Mouse (Mus musculus) left cerebral cortex, postnatal 10 days (tissue): ENCODE data around the gene Agtr1a. TPM values are rescaled to one million over a fixed set of nuclear protein-coding genes. Genes with fewer than 3 reads are reported as not detected.

ENCODE experiments used
- DNase-seq, 2 experiments: peaks; one replicate each; pipeline ENCODE4 v3.0.0; 2021 to 2022; ENCODE audit warnings: low spot score in 2 of 2, mixed read lengths in 1 of 2; ENCODE audit errors: extremely low spot score in 1 of 2
- intact Hi-C: fragments of 180-260 bp; cut with DNase I; formaldehyde crosslinking; loops from one replicate; pipeline ENCODE4 v1.15.1; 2025
- total RNA-seq, 2 experiments: library from RNA; stranded (reverse); gene quantifications; 2 replicates each; pipeline ENCODE4 v1.2.3; 2021

The Agtr1a gene
- total RNA-seq, 2 experiments from 2014 or later: 1.0 to 1.4 TPM

DNA sequence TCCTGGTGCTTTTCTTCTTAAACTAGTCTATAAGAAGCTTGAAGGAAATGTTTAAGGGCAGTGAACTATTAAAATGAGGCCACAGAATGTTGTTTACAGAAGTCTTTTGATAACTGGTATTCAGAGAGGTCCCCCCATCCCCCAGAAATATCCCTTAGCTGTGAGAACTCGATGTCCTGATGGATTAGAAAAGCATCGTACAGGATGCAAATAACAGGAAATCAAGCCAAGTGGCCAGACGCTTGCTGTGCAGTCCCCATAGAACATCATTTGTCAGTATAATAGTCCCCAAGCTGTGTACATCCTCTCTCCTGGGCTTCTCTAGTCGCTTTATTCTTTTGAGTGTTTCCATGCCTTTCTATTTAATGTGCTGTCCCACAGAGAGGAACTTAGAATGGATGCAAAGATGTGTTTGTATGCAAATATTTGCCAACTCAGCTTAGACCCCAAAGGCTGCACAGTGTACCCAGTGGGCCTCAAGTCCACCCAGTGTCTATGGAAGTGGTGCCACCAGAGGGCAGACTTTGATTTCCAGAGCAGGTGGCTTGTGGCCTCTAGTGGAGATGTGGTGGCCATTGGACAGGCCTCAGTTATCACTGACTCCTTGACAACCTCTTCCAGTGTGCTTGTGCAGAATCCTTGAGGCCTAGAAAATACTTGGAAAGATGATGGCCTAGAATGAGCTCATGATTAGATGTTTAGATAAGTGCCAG, 22.4 kb downstream of the Agtr1a start:
- intact Hi-C loops: no loop called here
- no peak for DNase-seq

DNA sequence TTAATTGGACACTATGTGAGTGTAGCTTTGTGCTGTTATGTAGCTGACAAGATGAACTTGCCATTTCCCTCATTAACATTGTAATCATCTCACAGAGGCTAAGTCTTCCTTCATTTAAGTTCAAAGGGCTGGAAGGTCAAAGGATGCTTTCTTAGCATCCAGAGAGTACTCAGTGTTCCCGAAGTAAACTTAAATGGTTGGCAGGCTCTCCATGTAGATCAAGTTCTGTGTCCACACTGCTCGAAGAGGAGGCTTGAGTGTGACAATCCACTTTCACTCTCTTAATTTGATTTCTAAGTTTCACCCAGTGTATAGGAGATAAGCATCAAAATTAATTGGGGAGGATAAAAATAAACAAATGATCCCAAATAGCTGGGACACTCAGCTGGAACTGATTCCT, 23.6 kb downstream of the Agtr1a start:
- no peak for DNase-seq
- intact Hi-C loops: no loop called here

DNA sequence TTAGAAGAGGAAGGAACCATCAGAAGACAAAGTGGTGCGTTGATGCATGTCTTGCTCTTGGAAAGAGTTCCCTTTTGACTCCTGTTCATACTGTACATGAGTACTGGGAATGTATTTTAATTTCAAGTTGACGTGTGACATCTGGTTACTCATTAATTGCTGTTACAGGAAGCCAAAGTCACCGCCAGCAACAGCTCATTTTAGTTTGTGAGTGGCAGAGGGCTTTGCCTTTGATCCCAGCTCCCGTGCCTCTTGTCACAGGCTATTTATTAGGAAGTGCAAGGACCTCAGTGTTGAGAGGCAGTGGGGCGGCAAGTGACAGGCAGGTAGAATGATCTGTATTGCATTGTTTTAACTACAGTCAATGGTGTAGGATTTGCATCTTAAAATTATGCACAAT, 24.8 kb downstream of the Agtr1a start:
- DNase-seq: no peak
- intact Hi-C loops: no loop called here

DNA sequence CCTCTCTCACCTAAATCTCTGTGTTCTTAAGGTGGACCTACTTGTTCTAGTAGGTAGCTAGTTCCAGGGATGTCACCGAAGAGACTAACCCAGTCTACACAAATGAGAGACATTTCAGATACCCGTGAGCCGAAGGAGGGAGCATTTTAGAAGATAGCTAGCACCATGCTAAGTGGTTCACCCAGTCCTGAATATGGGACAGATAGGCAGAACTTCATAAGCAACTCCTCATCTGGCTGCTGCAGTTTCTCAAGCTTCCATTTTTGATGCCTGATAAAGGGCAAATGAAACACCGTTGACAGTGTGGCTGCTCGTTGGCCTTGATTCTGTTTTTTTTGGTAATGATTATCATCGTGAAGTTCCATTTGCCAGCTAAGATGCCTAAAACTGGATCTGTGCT, 25.8 kb downstream of the Agtr1a start:
- DNase-seq: no peak
- intact Hi-C loops: no loop called here

DNA sequence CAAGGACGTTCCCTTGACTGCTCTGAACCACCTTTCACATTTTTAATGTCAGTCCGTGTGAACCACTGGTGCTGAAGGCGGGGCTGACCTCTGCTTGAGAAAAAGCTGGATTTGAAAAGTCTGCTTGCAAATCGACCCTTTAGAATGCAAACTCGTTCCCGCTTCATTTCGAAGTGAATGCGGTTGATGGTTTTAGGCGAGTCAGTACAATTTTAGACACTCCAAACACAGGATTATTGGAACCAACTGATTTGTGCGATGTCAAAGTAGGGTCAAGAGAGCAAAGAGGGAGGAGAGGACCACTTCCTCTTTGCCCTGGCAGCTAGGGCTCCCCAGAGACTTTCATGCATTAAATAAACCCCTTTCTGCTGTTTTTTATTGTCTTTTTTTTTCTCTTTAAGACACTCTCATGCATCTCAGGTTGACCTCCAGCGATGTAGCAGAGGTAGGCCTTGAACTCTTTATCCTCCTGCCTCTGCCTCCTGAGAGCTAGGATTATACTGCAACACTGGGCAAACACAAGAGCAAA, 27.9 kb downstream of the Agtr1a start:
- intact Hi-C loops: no loop called here
- DNase-seq: no peak

DNA sequence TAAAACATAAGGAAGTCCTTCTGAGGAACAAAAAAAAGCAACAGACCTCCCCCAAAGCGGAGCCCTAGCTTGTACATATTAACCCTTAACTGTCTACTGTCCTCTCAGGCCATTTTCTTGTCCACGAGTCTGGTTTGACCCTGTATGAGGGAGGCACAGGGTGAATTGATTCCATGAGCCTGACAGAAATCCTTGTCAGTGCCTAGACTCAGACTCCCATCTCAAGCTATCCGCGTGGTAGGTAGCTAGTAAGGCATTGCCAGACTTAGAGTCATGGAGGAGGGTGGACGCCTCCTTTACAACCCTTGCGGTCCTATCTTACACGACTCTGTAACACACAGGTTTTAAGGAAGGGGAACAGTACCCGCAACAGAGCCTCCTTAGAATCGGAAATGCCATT, 28.5 kb downstream of the Agtr1a start:
- intact Hi-C loops: no loop called here
- DNase-seq: no peak

DNA sequence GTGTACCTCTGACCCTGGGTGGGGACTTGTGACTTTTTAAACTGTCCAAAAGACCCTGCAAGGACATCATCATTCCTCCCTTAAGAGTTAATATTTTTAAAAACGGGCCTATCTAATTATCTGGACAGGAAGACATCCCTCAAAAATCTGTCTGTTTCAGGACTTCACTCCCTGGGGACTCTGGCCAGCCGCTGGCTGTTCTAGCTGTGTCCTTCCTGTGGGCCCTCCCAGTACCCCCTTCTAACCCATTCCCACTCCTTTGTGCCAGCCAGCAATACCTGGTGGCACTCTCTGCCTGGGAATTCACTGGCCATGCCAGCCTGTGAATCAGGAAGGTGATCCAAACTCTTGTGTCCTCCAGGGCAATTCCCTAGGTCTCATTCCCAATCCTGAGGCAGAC, 29.1 kb downstream of the Agtr1a start:
- intact Hi-C loops: no loop called here
- DNase-seq: no peak

DNA sequence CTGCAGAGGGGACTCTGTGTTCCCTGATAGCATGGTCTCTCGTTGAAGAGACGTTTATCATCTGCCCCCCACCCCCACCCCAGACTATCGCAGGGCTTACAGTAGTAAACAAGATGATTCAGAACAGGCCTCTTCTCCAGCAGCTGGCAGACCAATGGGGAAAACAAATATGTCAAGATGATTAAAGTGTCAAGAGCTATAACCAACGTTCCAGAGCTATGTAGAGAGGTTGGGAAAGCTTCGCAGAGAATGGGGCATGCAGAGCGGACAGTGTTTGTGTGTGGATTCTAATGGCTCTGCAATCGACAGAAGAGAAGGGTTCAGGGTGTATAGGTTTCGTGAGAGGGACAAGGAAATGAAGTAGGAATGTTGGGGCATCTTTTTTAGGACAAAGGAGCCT, 31.9 kb downstream of the Agtr1a start:
- intact Hi-C loops: no loop called here
- no peak for DNase-seq

DNA sequence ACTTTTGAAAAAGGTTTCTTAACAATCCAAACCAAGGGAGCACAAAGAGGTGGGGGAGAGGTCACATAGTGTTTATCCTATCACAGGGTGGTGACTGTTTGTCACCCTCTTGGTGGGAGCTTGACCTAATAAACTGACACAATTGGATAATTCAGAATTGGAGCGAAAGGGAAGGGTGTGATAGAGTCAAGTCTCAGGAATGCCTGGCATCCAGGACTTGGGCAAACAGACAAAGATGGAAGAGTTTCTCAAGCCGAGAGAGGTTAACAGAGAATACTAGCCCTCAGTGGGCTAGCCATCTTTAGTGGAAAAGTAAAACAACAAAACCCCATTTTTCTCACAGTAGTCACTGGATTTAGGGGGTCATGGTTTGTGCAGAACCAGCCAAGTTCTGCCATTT, 32.5 kb downstream of the Agtr1a start:
- no peak for DNase-seq
- intact Hi-C loops: no loop called here

DNA sequence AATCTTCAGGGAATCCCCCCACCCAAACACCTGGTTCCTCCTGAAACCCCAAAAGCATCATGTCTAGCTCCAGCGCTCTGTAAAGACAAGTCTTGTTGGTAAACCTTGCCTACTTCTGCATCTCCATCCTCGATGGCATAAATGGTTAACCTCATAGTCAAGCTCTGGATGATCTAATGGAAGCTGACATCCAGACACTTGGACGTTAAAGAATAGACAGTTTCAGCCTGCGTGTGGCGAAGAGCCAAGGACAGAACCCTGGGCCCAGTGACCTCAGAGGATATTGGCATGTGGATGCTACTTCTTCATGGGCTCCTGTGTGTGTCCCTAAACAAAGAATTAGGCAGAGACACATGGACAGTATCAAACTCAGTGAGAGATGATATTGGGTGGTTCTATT, 42.6 kb downstream of the Agtr1a start:
- no peak for DNase-seq
- intact Hi-C loops: no loop called here

DNA sequence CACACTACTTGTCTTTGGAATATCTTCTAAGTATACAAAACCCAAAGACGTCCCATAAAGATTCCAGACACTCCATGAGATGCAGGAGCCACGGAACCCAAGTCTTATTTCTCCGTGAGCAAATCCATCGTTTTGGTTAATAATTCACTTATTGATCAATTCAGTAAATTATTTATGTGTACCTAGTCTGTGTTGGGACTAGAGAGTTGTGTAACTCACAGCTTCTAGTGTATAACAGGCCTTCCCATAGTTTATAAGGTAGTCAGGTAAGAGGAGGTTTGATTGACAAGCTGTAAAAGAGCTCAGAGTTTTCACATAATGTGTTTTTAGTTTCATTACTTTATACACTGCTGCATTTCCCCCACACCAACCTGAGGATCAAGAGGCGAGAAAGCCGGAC, 48.9 kb downstream of the Agtr1a start:
- intact Hi-C loops: no loop called here

DNA sequence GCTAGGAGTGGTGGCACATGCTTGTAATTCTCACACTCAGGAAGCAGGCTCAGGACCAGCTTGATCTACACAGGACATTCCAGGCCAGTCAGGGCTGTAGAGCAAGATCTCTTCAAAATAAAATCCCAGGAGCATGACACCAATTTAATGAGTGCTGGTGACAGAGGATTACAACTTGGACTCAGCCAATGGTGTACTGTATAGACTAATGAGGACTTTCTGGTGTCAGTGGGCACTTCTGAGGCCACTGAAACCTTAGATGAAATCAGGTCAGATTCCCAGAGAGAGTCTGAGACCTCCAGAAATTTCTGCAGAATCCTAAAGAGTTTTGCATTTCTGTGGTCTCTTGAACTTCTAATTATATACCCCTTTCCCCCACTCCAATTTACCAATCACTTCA, 57.9 kb downstream of the Agtr1a start:
- DNase-seq: no peak
- intact Hi-C loops: no loop called here

More for the DNA sequence above, 48.9 kb downstream of the Agtr1a start:
- no peak for DNase-seq

DNA sequence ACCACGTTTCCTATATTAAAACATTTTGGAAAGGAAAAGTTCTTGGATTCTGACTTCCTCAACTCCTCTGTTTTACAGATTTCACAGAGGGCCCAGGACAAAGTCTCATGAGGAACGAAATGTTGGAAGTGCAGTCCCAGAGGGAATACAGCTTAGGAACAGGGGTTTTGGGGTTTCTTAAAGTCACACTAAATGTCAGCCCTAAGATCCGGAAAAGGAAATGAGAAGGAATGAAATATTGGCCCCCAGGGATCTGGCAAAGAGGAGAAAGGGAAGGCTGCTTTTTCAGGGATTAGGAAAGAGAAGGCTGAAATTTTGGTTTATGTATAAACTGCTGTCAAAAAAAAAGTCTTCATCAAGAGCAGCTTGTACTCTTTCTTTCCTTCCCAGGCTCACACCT, 60.2 kb downstream of the Agtr1a start:
- no peak for DNase-seq
- intact Hi-C loops: no loop called here

DNA sequence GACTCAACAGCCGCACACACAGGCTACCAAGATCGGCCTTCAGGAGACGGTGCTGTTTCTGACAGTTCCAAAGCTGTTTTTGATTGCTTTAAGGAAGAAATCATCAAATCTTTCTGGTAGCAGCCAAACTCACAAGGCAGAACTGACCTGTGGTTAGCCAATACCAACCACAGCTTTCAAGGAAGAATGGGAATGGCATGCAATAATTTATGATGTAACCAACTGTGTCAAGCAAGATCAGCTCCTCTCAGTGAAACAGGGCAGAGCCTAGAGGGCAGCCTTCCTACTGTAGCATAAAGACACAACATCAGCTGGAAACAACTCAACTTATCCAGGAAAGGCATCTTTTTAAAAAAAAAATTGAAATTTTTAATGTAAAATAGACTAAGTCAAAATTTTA, 62.6 kb downstream of the Agtr1a start:
- intact Hi-C loops: loop anchor here (2.0 kb wide), 1 partner anchor 26 kb away; no protein-coding TSS in a partner anchor
- no peak for DNase-seq

DNA sequence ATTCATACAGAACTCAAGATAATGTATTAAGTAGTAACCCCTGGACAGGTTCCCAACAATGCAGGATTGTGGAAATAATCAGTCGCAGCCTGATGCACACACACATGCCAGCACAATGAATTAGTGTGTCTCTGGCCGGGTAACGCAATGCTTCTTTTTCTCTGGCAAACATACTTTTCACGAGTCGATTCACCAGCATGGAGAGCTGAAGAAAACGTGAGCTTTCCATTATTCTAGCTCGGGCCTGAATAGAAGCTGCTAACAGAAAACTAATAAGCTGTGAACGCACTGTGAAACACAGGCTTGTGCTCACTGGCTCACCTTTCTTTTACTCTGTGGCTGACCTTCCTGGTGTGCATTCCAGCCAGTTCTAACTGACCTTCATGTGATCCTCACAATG, 64.4 kb downstream of the Agtr1a start:
- DNase-seq: no peak
- intact Hi-C loops: no loop called here

DNA sequence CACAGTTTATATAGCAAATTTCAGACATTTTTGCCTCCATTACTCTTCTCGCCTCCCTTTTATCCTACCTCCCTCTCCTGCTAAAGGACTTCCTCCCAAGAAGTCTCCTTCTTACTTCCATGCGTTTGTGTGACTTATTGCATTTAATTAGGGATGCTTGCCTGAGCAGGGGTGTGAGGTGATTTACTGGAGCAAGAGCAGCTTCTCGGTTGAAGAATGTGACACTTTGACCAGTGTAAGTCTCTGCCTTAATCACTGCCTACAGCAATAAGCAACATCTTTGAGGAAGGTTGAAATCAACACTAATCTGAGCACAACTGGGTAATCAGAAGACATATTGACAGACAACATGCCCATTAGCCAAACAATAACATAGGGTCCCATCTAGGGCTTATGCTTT, 67.6 kb downstream of the Agtr1a start:
- no peak for DNase-seq
- intact Hi-C loops: no loop called here

DNA sequence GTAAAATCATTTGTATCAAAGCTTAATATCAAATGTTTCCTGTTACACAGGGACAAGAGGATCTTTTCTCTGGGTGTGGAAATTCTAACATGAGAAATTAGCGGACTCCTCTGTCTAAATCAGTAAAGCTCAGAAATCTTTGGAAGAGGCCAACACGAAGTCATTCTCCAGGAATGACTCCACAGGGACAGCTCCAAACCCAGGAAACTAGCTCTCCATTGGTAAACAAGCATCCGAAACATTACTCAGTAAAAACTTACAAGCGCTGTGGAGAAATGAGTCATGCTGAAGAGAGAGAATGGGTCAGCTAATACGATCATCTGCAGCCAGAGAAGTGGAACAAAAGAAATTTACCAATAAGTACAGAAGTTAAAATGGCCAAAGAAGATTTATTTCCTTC, 82.4 kb downstream of the Agtr1a start:
- intact Hi-C loops: no loop called here
- DNase-seq: no peak

DNA sequence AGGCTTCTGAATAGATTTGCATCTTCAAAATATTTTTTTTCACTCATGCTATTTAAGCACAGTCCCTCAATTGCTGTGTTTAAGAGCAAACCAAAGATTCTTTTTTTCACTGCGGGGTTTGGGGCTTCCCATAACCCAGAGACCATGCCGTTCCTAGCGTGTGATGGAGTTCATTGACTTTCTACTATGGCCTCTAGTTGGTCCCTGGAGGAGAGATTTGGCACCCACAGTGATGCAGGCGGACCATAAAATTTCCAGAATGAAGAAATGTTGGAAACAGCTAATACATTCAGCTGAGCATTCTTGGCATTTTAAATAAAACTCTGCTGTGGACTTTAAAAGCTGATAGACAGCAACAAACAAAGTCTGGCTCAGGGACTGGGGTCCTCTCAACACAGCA, 90.8 kb downstream of the Agtr1a start:
- DNase-seq: no peak
- intact Hi-C loops: no loop called here

DNA sequence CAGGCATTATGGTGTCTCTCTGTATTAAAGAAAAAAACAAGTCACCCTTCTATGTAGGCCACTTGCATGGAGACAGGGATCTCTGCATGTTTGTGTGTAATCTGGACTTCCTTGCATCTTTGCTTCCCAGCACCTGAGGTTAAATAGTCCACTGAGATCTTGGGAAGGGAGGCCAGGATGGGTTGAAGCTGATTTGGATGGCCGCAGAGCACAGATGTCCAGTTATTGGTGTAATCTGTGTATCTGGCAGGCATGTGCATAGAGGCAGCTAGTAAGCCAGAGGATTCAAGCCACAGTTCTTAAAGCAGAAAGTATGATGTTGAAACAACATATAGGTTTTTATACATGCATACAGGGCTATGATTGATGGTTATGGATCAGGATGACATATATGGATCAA, 91.2 kb downstream of the Agtr1a start:
- DNase-seq: no peak
- intact Hi-C loops: no loop called here
